Mouse (Mus musculus) induced T-regulatory cell, adult 2 months (primary cell): ENCODE measurements around the gene Krt19.
A peak's percentile ranks its signal among the peaks of the same experiment; 100 is the strongest.

ENCODE experiments used
- DNase-seq: peaks from one replicate; pipeline ENCODE4 v3.0.0-alpha.2; 2012; ENCODE audit warnings: low read depth

The Krt19 gene

DNA sequence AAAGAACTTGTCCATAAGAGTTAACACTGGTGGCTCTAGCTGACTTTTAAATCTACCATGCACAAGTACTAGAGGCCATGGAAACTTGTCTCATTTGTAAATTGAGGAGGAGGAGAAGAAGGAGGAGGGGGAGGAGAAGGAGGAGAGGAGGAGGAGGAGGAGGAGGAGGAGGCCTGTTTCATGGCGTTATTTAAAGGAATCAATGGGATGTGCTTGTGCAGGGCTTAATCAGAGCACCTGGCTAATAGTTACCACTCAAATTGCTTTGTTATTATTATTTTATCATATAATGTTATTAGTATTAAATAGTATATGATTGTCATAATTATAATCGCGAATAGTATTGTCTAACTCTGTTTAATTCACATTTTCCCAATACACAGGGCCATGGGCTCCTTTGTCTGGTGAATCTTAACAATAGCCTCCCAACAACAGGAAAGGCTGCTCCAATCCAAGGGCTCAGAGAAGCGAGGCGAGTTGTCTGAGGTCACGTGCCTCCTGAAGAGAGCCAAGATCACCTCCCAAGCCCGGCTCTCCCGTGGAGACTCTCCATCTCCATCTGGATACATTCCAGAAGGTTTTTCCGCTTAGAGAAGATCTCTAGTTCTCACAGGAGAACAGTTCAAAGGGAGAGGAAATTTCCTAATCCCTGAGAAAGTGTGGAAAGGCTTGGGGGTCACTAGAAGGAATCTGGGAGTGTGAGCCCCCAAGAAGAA lies at the start of gene Krt19:
Gene Krt19 (minus strand): TSS at position 51 of the 716 bp plus-strand sequence.
- no peak for DNase-seq

DNA sequence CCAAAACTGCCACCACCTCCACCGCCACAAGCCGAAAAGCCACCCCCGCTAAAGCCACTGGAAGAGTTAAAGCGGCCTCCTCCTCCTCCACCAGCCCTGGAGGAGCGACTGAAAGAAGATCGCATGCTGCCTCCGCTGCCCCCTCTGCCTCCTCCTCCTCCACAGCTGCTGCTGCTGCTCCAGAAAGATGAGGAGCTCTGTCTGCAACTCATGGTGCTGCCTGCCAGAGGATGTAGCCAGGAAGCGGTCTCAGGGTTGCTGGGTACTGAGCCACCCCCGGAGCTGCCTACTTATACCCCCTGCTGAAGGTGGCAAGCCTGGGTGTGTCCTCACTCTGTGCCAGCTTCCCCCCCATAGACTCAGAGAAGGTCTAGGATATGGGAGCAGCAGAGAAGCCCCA lies 44.5 kb upstream of the Krt19 start, which contains the start of gene Krt9:
Gene Krt9 (minus strand): TSS at position 255 of the 400 bp plus-strand sequence.
- DNase-seq = no peak

DNA sequence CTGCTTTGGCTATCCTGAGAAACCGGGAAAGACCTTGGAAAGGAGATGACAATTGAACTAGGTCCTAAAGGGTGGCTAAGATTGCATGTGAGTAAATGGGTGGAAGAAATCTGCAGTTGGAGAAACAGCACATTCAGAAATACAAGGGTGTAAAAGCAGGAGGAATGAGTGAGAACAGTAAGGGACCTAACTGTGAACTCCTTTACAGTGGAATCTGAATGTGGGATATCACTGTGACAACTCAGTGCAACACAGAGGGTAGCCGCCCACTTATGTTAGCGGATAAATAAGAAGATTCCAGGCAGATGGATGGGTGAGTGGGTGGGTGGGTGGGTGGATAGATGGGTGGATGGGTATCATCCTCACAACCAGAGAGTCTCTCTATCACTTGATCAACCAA lies 43.4 kb upstream of the Krt19 start:
- no peak for DNase-seq

DNA sequence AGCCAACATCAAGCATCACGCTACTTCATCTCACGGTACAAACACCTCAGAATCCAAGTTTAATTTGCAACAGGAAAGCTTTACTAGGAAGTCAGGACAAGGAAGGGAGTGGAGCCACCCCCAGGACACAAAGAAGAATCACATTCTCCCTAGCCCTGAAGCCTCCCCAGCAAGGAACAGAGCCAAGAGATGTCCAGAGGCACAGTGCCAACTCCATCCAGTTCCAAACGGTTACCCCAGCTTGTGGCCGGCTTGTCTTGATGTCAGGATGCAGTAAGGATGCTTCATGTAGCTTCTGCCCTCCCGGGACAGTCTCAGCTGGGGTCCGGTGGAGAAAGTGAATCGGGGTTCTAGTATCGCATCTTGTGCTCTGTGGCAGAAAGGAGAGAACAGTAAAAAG lies 38.3 kb upstream of the Krt19 start:
- DNase-seq = no peak

DNA sequence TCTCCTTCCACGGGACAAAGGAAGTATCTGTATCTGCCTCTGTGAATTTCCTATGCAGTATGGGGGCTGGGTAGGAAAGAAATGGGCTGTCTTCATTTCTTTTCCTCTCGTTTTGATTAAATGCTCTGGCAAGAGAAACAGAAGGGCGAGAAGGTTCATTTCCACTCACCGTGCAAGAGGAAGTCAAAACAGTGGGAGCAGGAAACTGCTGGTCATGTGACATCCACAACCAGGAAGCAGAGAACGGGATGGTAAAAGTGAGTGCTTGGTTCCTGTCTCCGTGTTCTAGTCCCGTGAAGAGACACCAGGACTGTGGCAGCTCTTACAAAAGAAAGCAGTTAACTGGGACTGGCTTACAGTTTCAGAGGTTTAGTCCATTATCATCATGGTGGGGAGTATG lies 33.3 kb upstream of the Krt19 start:
- no peak for DNase-seq

DNA sequence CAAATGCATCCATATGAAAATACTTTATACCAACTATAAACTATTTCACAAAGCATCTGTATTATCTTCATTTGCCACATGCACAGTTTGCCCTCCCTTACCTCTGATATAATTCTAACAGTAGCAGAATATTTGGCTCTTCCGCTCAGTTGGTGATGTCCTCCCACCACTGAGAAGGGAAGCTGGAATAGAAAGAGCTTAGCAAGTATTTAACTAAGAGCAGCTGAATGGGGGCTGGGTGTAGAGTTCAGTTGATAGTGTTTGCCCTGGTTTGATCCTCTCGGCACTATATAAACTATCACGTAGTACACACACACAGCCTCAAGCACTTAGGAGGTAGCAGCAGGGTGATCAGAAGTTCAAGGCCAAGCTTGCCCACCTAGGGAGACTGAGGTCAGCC lies 30.8 kb upstream of the Krt19 start:
- DNase-seq = no peak

DNA sequence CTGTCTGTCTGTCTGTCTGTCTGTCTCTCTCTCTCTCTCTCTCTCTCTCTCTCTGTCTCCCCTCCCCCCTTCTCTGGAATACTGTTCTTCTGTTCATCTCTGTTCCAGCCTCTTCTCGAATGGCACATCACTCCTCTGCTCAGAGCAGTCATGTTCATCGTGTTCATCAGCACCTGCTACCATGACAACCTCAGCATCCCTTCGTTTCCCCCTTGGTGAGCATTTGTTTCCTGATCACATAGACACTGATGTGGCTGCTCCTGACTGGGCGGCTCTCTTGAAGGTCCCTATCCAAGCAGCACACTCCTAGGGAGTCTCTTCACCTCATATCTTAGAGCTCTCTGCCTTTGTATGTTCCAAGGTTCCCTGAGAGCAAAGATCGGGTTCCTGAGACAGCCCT lies 29.8 kb upstream of the Krt19 start:
- DNase-seq = no peak

DNA sequence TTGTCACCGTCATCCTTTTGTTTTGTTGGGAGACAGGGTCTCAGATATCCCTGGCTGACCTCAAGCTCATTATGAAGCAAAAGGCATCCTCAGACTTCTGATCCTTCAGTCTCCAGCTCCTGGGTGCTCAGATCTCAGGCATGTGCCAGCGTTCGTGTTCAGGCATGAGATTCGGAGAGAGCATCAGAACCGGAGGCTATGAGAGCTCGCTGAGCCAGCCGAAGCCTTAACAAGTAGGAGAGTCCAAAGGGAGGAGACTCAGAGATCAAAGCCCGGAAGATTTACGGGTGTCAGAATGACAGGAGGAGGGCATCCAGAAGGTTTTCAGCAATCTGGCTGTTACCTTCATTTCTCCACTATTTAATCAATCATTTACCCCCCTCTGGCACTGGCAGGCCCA lies 28.3 kb upstream of the Krt19 start:
- DNase-seq = no peak

DNA sequence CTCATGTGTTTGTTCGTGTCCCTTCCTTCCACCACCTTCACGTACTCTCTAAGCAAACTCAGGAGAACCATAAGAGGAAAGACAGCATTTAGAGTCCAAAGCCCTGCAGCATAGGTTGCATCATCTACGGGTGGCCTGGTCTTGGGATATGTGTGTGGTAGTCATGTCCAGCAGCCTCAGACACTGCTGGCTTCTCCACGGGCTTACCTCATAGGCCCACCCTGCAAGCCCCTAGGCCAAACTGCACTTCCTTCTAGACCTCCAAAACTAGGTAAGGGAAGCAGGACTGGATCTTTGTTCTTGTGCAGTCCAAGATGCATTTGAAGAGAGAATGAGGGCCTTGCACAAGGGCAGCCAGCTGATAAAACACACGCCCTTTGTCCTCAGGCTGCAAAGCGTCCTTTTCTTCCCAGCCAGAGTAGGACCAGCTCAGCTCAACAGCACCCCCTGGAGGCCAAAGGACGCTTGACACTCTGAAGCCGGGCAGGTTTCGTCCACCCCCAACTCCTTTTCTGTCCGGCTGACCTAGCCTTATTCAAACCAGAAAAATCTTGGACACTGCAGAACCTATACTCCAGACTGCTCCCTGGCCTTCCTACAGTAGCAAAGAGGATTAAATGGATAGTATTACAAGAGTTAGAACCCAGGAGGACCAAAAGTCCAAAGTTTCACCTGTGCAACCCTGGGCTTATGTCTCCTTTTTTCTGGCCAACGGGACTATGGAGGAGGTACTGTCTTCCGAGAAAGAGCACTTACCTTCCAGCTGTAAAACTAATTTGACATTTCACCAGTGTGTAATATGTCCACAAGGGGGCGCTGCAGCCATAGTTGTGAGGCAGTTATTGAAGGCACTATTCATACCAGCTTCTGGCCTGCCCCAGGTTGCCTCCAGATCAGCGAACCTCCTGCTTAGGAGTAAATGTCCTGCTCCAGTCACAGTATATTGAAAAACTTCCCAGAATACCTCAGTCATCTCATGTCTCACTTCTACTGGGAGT lies 20.6 kb upstream of the Krt19 start:
- peak; percentile 71 for DNase-seq

DNA sequence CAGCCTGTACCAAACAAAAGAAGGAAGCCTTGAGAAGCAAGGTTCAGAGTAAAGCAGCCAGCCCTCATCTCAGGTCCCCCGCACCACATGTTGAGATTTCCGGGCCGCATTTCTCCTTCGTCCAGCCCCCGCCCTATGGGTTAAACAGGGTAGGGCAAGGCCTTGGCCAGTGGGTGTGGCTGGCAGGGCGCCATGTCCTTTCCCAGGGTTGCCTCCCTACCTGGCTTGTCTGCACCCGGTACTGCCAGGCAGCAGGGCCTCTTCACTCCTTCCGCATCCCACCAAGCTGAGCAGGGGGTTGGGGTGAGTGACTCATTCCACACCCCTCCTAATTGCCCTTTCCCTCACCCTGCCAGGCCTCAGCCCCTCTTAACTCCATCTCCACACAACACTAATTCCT lies 19.6 kb upstream of the Krt19 start:
- DNase-seq = no peak

DNA sequence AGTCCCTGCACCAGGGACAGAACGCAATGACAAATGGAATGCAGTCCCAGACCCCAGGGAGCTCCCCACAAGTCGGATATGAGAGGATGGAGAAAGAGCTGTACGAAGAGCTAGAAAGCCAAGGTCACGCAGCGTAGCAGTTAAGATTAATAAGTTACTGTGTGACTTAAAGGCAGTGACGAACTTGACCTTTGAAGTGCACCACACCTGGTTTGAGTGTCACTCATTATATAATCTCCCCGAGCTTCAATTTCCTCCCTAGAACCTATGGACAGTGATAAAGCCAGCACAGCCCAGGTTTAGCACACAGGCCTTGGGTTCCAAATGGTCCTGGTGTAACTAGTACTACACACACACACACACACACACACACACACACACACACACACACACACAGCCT lies 15.9 kb upstream of the Krt19 start:
- no peak for DNase-seq

DNA sequence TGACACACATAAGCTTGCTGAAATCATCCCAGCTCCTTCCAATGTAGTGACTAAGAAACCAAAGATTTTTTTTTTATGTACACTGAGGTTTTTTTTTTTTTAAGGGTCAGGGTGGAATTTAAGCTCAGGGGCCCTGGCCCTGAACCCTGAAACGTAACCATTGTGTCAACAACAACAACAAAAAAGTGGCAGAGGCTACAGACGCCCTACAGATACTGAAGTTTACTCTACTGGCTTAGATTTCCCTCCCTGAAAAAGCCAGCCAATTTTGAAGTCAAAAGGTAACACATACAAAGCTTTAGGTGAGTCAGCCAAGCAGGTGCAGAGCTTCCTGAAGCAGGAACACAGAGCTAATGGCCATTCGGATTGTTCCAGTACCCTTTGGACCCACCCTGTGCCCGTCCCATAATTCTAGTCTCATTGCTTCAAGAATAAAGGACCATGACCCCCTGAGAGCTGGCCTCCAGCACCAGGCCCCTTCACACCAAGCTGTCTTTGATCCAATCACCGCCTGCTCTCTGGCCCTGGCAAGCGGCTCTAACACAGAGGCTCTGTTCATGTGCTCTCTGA lies 9.5 kb upstream of the Krt19 start:
- no peak for DNase-seq

DNA sequence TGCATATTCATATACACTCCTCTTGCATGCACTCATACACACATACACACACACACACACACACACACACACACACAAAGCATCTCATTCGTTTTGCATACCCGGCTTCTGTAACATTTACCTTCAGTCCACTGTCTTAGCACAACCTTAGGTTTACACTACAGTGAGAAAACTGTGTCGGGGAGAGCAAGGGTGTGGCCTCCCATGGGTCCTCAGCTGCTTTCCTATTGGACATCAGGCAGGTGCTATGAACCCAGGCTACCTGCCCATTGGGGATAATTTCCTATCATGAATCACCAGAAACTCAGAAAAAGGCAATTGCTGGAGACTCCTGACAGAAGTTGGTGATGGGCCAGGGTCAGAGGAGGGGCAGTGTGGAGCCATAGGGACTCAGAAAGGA lies 8.9 kb upstream of the Krt19 start:
- DNase-seq = no peak

DNA sequence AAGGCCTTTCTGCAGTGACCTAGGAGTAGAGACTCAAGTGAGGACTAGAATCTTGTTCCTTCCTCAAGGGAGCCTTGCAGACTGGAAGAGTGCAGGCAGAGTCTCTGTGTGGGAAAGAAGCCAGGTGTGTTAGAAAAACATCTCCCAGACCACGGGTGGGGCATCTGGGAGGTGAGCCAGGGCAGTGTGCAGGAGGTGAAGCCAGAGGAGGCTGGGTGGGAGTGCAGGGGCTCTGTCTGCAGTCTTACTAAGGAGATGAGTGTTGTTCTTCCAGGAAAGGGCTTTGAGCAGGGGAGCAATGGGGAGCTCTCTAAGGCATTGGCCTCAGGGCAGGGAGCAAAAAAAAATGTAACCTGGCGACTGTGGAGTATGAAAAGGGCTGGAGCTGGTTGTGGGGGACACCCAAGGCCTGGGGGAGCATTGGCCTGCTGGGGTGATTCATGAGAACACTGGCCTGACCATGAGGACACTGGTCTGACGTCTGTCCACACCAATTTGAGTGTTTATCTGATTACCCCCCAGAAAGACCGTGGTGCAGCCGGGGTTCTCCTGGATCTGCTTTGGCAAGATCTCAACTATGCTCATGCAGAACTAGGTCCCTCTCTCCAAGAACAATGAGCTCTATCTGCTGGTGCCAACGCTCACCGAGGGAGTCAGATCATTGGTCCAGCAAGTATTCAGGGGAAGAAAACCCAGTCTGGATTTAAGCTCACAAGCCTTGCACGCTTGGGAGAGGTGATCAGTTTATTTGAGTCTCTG lies 7.2 kb upstream of the Krt19 start:
- no peak for DNase-seq

DNA sequence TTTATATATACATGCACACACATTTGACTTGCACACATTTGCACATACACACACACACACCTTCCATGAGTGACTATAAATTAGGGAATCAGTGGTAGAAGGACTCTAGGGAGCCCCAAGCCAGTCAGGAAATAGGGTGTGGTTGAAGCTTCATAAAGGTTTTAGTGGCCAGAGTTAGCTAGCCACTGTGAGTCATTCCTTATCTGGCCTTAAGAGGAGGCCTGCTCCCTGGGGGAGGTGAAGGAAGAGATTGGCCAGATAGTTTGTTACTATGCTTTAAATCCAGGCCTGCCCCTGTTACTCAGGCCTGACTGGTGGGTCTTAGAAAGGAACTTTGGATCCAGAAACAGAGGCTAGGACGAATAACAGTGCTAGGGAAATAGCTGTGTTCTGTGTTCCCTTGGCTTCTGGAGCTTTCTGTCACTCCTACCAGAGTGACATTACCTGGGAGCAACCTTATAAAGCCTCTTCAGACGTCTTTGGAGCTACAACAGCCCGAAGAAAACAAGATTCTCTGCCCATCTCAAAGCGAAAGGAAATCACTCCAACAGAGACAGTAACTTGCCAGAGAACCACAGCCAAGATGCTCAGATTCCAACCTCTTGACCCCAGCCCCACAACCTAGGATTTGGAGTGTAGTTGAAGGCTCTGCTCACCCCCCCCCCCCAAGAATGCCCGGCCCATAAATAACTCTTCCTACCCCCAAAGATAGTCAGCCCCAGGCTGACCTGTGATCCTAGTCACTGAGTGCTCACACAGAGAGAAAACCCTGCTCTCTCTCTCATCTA lies 705 bp downstream of the Krt19 start:
- no peak for DNase-seq

DNA sequence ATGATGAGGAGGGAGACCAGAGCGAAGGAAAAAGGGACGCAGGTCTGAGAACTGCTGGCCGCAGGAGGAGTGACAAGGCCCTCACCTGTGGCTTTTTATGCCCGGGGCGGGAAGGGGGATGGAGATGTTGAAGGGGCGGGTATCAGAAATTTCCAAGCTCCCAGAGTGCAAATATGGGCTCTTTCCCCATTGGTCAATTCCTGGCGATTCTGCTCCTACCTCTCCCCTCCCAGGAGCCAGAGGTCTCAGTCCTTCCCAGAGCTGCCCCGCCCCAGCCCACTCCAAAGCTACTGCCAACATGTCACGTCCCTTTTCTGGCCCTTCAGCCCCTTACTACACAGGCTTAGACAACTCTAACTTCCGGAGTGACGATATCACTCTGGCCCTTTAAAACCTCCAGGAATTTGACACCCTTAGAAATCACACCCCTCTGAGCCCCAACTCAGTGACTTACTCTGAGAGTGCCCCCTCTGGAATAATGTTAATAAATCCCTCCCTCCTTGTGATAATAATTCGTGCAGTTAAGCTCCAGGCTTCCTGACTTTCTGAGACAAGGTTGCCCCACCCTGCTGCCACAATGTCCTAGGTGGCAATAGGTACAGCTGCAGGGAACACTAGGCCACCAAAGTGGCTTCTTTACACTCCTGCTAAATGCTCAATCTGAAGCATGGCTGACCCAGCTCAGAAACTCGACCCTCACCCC lies 2.5 kb downstream of the Krt19 start:
- no peak for DNase-seq

DNA sequence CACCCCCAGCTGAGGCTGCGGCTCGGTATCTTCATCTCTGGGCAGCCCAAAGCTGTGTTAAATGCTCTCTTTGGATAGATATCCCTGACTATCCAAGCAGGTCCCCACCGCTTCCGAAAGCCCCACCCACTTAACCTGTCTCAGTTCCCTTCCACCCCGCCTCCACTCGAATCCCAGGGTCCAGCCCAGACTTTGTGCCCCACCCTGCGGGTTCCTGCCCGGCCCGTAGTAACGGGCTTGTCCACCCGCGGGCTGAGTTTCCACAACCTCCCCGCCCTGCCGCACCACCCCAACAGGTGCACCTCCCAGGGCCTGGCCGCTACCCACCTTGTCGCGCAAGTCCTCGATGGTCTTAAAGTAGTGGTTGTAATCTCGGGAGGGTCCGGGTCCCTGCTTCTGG lies 3.4 kb downstream of the Krt19 start:
- DNase-seq = no peak

DNA sequence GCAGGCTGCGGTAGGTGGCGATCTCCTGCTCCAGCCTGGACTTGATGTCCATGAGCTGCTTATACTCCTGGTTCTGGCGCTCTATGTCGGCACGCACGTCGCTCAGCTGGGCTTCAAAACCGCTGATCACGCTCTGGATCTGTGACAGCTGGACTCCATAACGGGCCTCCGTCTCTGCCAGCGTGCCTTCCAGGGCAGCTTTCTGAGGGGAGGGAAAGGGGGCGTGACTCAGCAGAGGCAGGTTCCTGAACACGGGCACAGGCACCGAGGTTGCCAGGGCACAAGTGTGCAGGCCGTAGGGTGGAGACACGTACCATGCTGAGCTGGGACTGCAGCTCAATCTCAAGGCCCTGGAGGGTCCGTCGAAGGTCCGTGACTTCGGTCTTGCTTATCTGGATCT lies 7.5 kb downstream of the Krt19 start:
- no peak for DNase-seq

DNA sequence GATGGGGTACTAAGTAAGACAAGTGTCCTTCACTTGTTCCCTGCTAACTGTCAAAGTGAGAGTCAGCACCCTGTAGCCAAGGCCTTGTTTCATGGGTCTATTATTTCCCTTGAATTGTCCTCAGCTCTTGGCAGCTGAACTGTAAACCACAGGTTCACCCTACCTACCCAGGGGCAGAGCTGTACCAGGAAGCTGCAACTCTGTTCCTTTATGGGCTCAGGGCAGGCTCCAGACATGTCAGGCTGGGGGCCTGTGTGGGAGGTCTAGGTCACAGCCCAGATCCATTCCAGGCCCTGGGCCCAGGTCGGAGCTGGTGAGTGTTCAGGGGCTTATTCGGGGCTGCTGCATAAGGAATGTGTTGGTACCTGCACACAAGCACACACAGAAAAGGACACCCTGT lies 9.1 kb downstream of the Krt19 start:
- DNase-seq = no peak

DNA sequence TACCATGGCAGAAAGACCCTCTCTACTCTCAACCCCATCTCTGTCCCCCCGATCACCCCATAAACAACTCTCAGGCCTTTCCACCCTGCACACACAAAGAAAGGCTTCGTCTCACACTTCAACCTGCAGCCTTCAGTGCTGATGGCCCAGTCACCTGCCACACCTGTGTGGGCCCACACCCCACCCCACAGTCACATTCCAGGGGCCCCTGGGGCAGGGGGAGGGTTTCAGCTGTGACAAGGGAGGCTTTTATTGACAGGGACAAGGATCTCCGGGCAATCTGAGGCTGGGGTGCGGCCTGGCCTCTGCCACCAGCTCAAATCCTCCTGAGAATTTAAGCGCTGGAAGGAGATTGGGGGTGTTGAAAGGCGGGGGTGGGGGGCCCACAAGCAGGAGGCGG lies 9.7 kb downstream of the Krt19 start:
- no peak for DNase-seq

DNA sequence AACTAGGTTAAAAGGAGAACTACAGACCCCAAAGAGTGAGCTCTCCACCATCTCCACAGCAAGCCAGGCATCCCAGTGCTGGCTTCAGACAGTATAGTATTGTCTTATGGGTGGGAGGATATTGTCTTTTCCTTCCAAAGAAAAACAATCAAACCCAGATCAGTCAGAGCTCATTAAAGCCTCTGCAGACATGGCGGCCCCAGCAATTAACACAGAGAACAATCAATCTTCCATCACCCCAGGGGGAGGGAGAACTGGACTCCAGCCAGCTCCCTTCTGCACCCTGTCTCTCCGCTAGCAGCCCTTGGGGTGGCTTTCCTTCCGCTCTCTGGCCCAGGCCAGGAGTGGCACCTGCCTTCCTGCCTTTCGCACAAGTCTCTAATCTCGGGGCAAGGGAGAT lies 10.8 kb downstream of the Krt19 start:
- no peak for DNase-seq
